Mouse (Mus musculus): ENCODE data around the gene Cntfr.

The Cntfr gene

GRCm38 (mm10) chr4:41679291-41679690 lies 17.6 kb downstream of the Cntfr start:
- DNase-seq (ENCODE audit: low read depth, low spot score): no peak

- no peak for DNase-seq (ENCODE audit: low read depth, low spot score)
Measured at GRCm38 (mm10) chr4:41678863-41679262, 18.0 kb downstream of the Cntfr start.

GRCm38 (mm10) chr4:41677006-41677629 lies 19.8 kb downstream of the Cntfr start:
- DNase-seq (ENCODE audit: low read depth, low spot score): no peak

- no peak for DNase-seq (ENCODE audit: low read depth, low spot score)
Measured at GRCm38 (mm10) chr4:41676248-41677005, 20.5 kb downstream of the Cntfr start.

GRCm38 (mm10) chr4:41673186-41673585 lies 23.7 kb downstream of the Cntfr start:
- no peak for DNase-seq (ENCODE audit: low read depth, low spot score)

- DNase-seq (ENCODE audit: low read depth, low spot score): no peak
Measured at GRCm38 (mm10) chr4:41672522-41672963, 24.3 kb downstream of the Cntfr start.

GRCm38 (mm10) chr4:41671963-41672480 lies 24.9 kb downstream of the Cntfr start:
- peak; percentile 45 for DNase-seq (ENCODE audit: low read depth, low spot score)

GRCm38 (mm10) chr4:41671500-41671899 lies 25.4 kb downstream of the Cntfr start:
- DNase-seq (ENCODE audit: low read depth, low spot score): no peak

- no peak for DNase-seq (ENCODE audit: low read depth, low spot score)
Measured at GRCm38 (mm10) chr4:41670836-41671235, 26.1 kb downstream of the Cntfr start.

GRCm38 (mm10) chr4:41666646-41667045 lies 30.2 kb downstream of the Cntfr start:
- DNase-seq (ENCODE audit: low read depth, low spot score): no peak

GRCm38 (mm10) chr4:41665009-41665675 lies 31.7 kb downstream of the Cntfr start:
- no peak for DNase-seq (ENCODE audit: low read depth, low spot score)

GRCm38 (mm10) chr4:41664533-41664932 lies 32.4 kb downstream of the Cntfr start:
- no peak for DNase-seq (ENCODE audit: low read depth, low spot score)

GRCm38 (mm10) chr4:41663614-41664013 lies 33.3 kb downstream of the Cntfr start:
- DNase-seq (ENCODE audit: low read depth, low spot score): no peak

GRCm38 (mm10) chr4:41662723-41663122 lies 34.2 kb downstream of the Cntfr start:
- DNase-seq (ENCODE audit: low read depth, low spot score): no peak

GRCm38 (mm10) chr4:41660851-41661430 lies 35.9 kb downstream of the Cntfr start:
- no peak for DNase-seq (ENCODE audit: low read depth, low spot score)

- no peak for DNase-seq (ENCODE audit: low read depth, low spot score)
Measured at GRCm38 (mm10) chr4:41659556-41659955, 37.3 kb downstream of the Cntfr start.

GRCm38 (mm10) chr4:41658566-41659384 lies 38.1 kb downstream of the Cntfr start:
- DNase-seq (ENCODE audit: low read depth, low spot score): no peak

- no peak for DNase-seq (ENCODE audit: low read depth, low spot score)
Measured at GRCm38 (mm10) chr4:41655525-41655924, 41.4 kb downstream of the Cntfr start.

GRCm38 (mm10) chr4:41654217-41654616 lies 42.7 kb downstream of the Cntfr start:
- DNase-seq (ENCODE audit: low read depth, low spot score): no peak

GRCm38 (mm10) chr4:41653730-41654129 lies 43.2 kb downstream of the Cntfr start:
- no peak for DNase-seq (ENCODE audit: low read depth, low spot score)

- peak; percentile 68 for DNase-seq (ENCODE audit: low read depth, low spot score)
Measured at GRCm38 (mm10) chr4:41653296-41653695, 43.6 kb downstream of the Cntfr start.

Data from retina, postnatal 7 days (tissue).